Comparison of ENCODE assay signal across 8 mouse cellular contexts in genomic region chr13:34299351-34300333, GRCm38 (mm10). TPM values are rescaled to one million over a fixed set of nuclear protein-coding genes. Genes with fewer than 3 reads are reported as not detected.
DNase-seq lines count a peak whose midpoint lies in the region; ATAC-seq and TF ChIP-seq lines count a peak whose summit lies in the region.
"Had no signal": no experiment of that assay in that cellular context is flagged by ENCODE, and none has a peak within 500 bp of the region (broad histone marks: within the 10 kb centered on the region; RNA-seq: fewer than 3 reads in every experiment).

No protein-coding gene starts in this region.

- TF ChIP-seq POLR2A in MEL (IDR thresholded peaks at IDR 0.05; ENCODE audit: control insufficient read depth in 1 of 2, insufficient read depth in 1 of 2, low read depth in 1 of 2, low read length in 2 of 2, poor library complexity in 1 of 2), result no peak
- TF ChIP-seq POLR2A in small intestine, adult 2 months (IDR thresholded peaks at IDR 0.05; ENCODE audit: low read depth, low read length), result no peak

- no peak for TF ChIP-seq EP300 in MEL (IDR thresholded peaks at IDR 0.05; ENCODE audit: low read depth in 1 of 2, low read length in 2 of 2)

- H3K27me3 ChIP-seq in MEL (ENCODE audit: control insufficient read depth in 1 of 2, insufficient read depth in 2 of 2, low read length in 2 of 2), result no peaks in the 10 kb centered on the region
- H3K27me3 ChIP-seq in intestine, embryonic 16.5 days (replicated peaks; ENCODE audit: control insufficient read depth, insufficient read depth, low read length), result no peaks in the 10 kb centered on the region
- no peaks in the 10 kb centered on the region for H3K27me3 ChIP-seq in small intestine, adult 2 months (ENCODE audit: control insufficient read depth, insufficient read depth, low read length)
- no peaks in the 10 kb centered on the region for H3K27me3 ChIP-seq in hindbrain, embryonic 11.5 days (ENCODE audit: control insufficient read depth, insufficient read depth, low read length)

- H3K4me2 ChIP-seq in intestine, embryonic 16.5 days (ENCODE audit: low read depth, low read length), result peak overlapping the region; percentile 28; the same call in 1 of the 2 replicates
- H3K4me2 ChIP-seq in hindbrain, embryonic 11.5 days (replicated peaks; ENCODE audit: low read depth, low read length), result no peak overlapping the region

- no peak overlapping the region for H3K9ac ChIP-seq in MEL (ENCODE audit: control insufficient read depth, low read depth, low read length, poor library complexity, severe bottlenecking)
- H3K9ac ChIP-seq in intestine, embryonic 16.5 days (ENCODE audit: low read depth, low read length), result no peak overlapping the region
- H3K9ac ChIP-seq in hindbrain, embryonic 11.5 days (ENCODE audit: low read depth, low read length), result no peak overlapping the region

- H3K27ac ChIP-seq in layer of hippocampus, adult 2 months, result no peak overlapping the region
- no peak overlapping the region for H3K27ac ChIP-seq in MEL (ENCODE audit: control insufficient read depth, low read depth, low read length)
- peak overlapping the region; percentile 73 for H3K27ac ChIP-seq in intestine, embryonic 16.5 days (ENCODE audit: low read length)
- peak overlapping the region; percentile 64 for H3K27ac ChIP-seq in small intestine, adult 2 months (ENCODE audit: insufficient read depth, low read depth, low read length)
- no peak overlapping the region for H3K27ac ChIP-seq in hindbrain, embryonic 11.5 days (ENCODE audit: low read depth, low read length)

- 45% methylated on average over 7 of the region's 7 CpGs for WGBS in intestine, embryonic 16.5 days
- 30% methylated on average over 7 of the region's 7 CpGs for WGBS in small intestine, adult 2 months
- 89% methylated on average over 7 of the region's 7 CpGs for WGBS in hindbrain, embryonic 11.5 days

- no peaks in the 10 kb centered on the region for H3K9me3 ChIP-seq in MEL (replicated peaks; ENCODE audit: insufficient read depth, low read length)
- no peaks in the 10 kb centered on the region for H3K9me3 ChIP-seq in intestine, embryonic 16.5 days (ENCODE audit: control insufficient read depth, low read length)
- H3K9me3 ChIP-seq in hindbrain, embryonic 11.5 days (ENCODE audit: control insufficient read depth, low read length), result no peaks in the 10 kb centered on the region

- H3K4me3 ChIP-seq in layer of hippocampus, adult 2 months, result no peak overlapping the region
- no peak overlapping the region for H3K4me3 ChIP-seq in MEL (ENCODE audit: control insufficient read depth in 1 of 2, insufficient read depth in 1 of 2, low read depth in 2 of 2, low read length in 2 of 2)
- no peak overlapping the region for H3K4me3 ChIP-seq in intestine, embryonic 16.5 days (ENCODE audit: low read length)
- H3K4me3 ChIP-seq in small intestine, adult 2 months (ENCODE audit: low read depth, low read length), result no peak overlapping the region
- no peak overlapping the region for H3K4me3 ChIP-seq in hindbrain, embryonic 11.5 days (ENCODE audit: low read depth, low read length)

- H3K36me3 ChIP-seq in MEL (ENCODE audit: control insufficient read depth in 1 of 2, insufficient read depth in 2 of 2, low read length in 2 of 2), result peaks cover 0 to 42% of the 10 kb centered on the region in 2 experiments; a peak in 3 of 4 replicates
- no peaks in the 10 kb centered on the region for H3K36me3 ChIP-seq in intestine, embryonic 16.5 days (ENCODE audit: control insufficient read depth, insufficient read depth, low read length)
- peaks cover 3% of the 10 kb centered on the region; the same call in 1 of the 2 replicates for H3K36me3 ChIP-seq in small intestine, adult 2 months (ENCODE audit: control insufficient read depth, insufficient read depth, low read length)
- H3K36me3 ChIP-seq in hindbrain, embryonic 11.5 days (ENCODE audit: control insufficient read depth, insufficient read depth, low read length), result peaks cover 3% of the 10 kb centered on the region; the same call in 1 of the 2 replicates

- peaks cover 0 to 6% of the 10 kb centered on the region in 2 experiments; a peak in 2 of 4 replicates for H3K4me1 ChIP-seq in MEL (ENCODE audit: control insufficient read depth in 1 of 2, insufficient read depth in 2 of 2, low read length in 2 of 2)
- H3K4me1 ChIP-seq in intestine, embryonic 16.5 days (ENCODE audit: control insufficient read depth, insufficient read depth, low read length), result peaks cover 15% of the 10 kb centered on the region
- peaks cover 17% of the 10 kb centered on the region; the same call in 1 of the 2 replicates for H3K4me1 ChIP-seq in small intestine, adult 2 months (ENCODE audit: control insufficient read depth, insufficient read depth, insufficient read length, low read length)
- H3K4me1 ChIP-seq in hindbrain, embryonic 11.5 days (replicated peaks; ENCODE audit: control insufficient read depth, insufficient read depth, low read length), result no peaks in the 10 kb centered on the region

- peak; percentile 10 for TF ChIP-seq RAD21 in MEL (IDR thresholded peaks at IDR 0.05; ENCODE audit: low read depth, low read length)

- peaks cover 4% of the 10 kb centered on the region; the same call in 1 of the 2 replicates for H3K79me2 ChIP-seq in MEL (ENCODE audit: control insufficient read depth, insufficient read depth, low read length, poor library complexity)

- peak; percentile 65 for TF ChIP-seq CTCF in layer of hippocampus, adult 2 months (conservative IDR thresholded peaks at IDR 0.05)
- peak; percentile 45 to 58 (median 53) for TF ChIP-seq CTCF in MEL (IDR thresholded peaks at IDR 0.05 in 2 of 3, conservative IDR thresholded peaks at IDR 0.05 in 1 of 3; ENCODE audit: control insufficient read depth in 1 of 3, insufficient read depth in 1 of 3, low read depth in 2 of 3, low read length in 3 of 3, poor library complexity in 1 of 3, severe bottlenecking in 1 of 3)
- peak; percentile 43; the same call in 1 of the 2 replicates for TF ChIP-seq CTCF in small intestine, adult 2 months (IDR thresholded peaks at IDR 0.05; ENCODE audit: extremely low read depth, insufficient read length, insufficient replicate concordance, low read depth, low read length)

- ATAC-seq in intestine, embryonic 16.5 days, result peak; percentile 97
- ATAC-seq in hindbrain, embryonic 11.5 days (ENCODE audit: low FRiP score), result no peak

- no peak for DNase-seq in layer of hippocampus, adult 2 months (ENCODE audit: low spot score in 2 of 2)
- DNase-seq in layer of hippocampus, postnatal 14 days (ENCODE audit: low spot score in 2 of 2), result no peak
- no peak for DNase-seq in MEL (ENCODE audit: low read depth, low spot score)
- no peak for DNase-seq in Muller cell, postnatal 12 days (ENCODE audit: inconsistent ontology term)
- DNase-seq in hindbrain, embryonic 11.5 days (ENCODE audit: low spot score), result no peak
- DNase-seq: thymus, adult 2 months had no signal

TF ChIP-seq in MEL, 35 proteins besides CTCF, POLR2A, EP300 and RAD21:
- no peak for TF ChIP-seq MXI1 (IDR thresholded peaks at IDR 0.05; ENCODE audit: low read depth, low read length)
- TF ChIP-seq GABPA (IDR thresholded peaks at IDR 0.05; ENCODE audit: low read depth, low read length), result no peak
- TF ChIP-seq SMC3 (IDR thresholded peaks at IDR 0.05; ENCODE audit: low read depth, low read length), result peak; percentile 31; the same call in 1 of the 2 replicates
- no peak for TF ChIP-seq TBP (IDR thresholded peaks at IDR 0.05; ENCODE audit: low read depth, low read length)

RNA-seq across cellular contexts. Expression of gene Slc22a23, which starts 45.3 kb away (rescaled TPM):
- 10 to 100 TPM; 31.6 to 34.8 TPM for total RNA-seq in layer of hippocampus, adult 2 months (2021)
- 10 to 100 TPM; 50.9 to 53.6 TPM for total RNA-seq in layer of hippocampus, postnatal 14 days (2021)
- total RNA-seq in MEL (2012; rRNA removed), result 20.0 and 22.2 TPM in 2 replicates
- 10 to 100 TPM in 1 of 2 experiments, not detected in 1; 24.3 TPM for polyA plus RNA-seq in MEL (2012; ENCODE audit: insufficient read depth in 1 of 2, insufficient read length in 2 of 2, low read depth in 1 of 2, low replicate concordance in 2 of 2, missing spikeins in 1 of 2)
- polyA plus RNA-seq in intestine, embryonic 16.5 days (2015; fragmentation: Nextera tagmentation; extraction: Ambion mirVana), result 2.2 and 2.4 TPM in 2 replicates
- 25.9 and 52.9 TPM in 2 replicates for polyA plus RNA-seq in small intestine, adult 2 months (2012; rRNA removed)
- polyA plus RNA-seq in hindbrain, embryonic 11.5 days (2014; fragmentation: Nextera tagmentation; extraction: Ambion mirVana), result 9.6 and 11.9 TPM in 2 replicates

Comparison
In these comparisons a context has a peak if more than half of its experiments do, and no peak if none do; other contexts are left out.
1. H3K27ac ChIP-seq: peak in intestine, embryonic 16.5 days (single experiment) and small intestine, adult 2 months (single experiment); none in layer of hippocampus, adult 2 months (single experiment), MEL (single experiment) and hindbrain, embryonic 11.5 days (single experiment).
2. Peak in every context shown above with its lines, with median percentiles within 50 percentile points of each other: CTCF ChIP-seq.